Mouse (Mus musculus) CH12.LX (cell line): ENCODE data around the gene Prrt2. TPM values are rescaled to one million over a fixed set of nuclear protein-coding genes. Genes with fewer than 3 reads are reported as not detected.

Source experiments
- DNase-seq: peaks from one replicate; pipeline ENCODE4 v3.0.0-alpha.2; 2013; ENCODE audit errors: extremely low read depth
- H3K27ac ChIP-seq: 2 replicates; pipeline ENCODE4 v1.5.1; 2012; ENCODE audit warnings: low read depth, mild to moderate bottlenecking, control low read depth, moderate library complexity; ENCODE audit not compliant: insufficient read depth
- H3K27me3 ChIP-seq: replicated peaks from 2 replicates; pipeline ENCODE3; 2012; ENCODE audit warnings: inconsistent platforms
- H3K36me3 ChIP-seq, 2 experiments: replicated peaks in 1 of 2; 2 replicates each; pipeline versions ENCODE3 to v1.6.1; 2012; ENCODE audit warnings: inconsistent platforms in 1 of 2, low read length in 1 of 2, mild to moderate bottlenecking in 1 of 2, mixed read lengths in 1 of 2, moderate library complexity in 1 of 2; ENCODE audit not compliant: control insufficient read depth in 1 of 2, insufficient read depth in 1 of 2
- H3K4me1 ChIP-seq, 2 experiments: 2 replicates each; pipeline ENCODE4 v1.6.1; 2012; ENCODE audit warnings: inconsistent platforms in 1 of 2, moderate library complexity in 1 of 2; ENCODE audit not compliant: insufficient read depth in 2 of 2, control insufficient read depth in 1 of 2
- H3K4me2 ChIP-seq: 2 replicates; pipeline ENCODE4 v1.6.1; 2012; ENCODE audit warnings: low read depth, mild to moderate bottlenecking, control low read depth; ENCODE audit not compliant: poor library complexity, insufficient read depth, severe bottlenecking
- H3K4me3 ChIP-seq, 3 experiments: fragments of 150-350 bp in 1 of 3; sonication (generic) in 1 of 3; replicated peaks in 1 of 3; 2 replicates each; pipeline versions ENCODE3 to v1.5.1; 2011 to 2012; ENCODE audit warnings: low read depth in 2 of 3, low read length in 2 of 3, mild to moderate bottlenecking in 2 of 3, moderate library complexity in 2 of 3, control low read depth in 1 of 3, improper control_type of control experiment in 1 of 3, inconsistent platforms in 1 of 3, mixed read lengths in 1 of 3; ENCODE audit not compliant: poor library complexity in 1 of 3
- H3K79me2 ChIP-seq: replicated peaks from 2 replicates; pipeline ENCODE4 v1.6.1; 2012; ENCODE audit warnings: mild to moderate bottlenecking, moderate library complexity; ENCODE audit not compliant: control insufficient read depth, poor library complexity, insufficient read depth, severe bottlenecking; ENCODE audit errors: extremely low read depth
- H3K9ac ChIP-seq: 2 replicates; pipeline ENCODE4 v1.6.1; 2012; ENCODE audit warnings: low read depth, mild to moderate bottlenecking, control low read depth, moderate library complexity; ENCODE audit not compliant: insufficient read depth
- H3K9me3 ChIP-seq: replicated peaks from 2 replicates; pipeline ENCODE3; 2012; ENCODE audit warnings: low read length, inconsistent platforms, mixed read lengths
- CHD1 ChIP-seq: IDR thresholded peaks from 2 replicates; pipeline ENCODE4 v1.6.1; 2012; ENCODE audit warnings: low read depth, low read length, improper control_type of control experiment, inconsistent platforms
- E2F4 ChIP-seq: IDR thresholded peaks from 2 replicates; pipeline ENCODE4 v1.6.1; 2011; ENCODE audit warnings: low read depth, low read length, improper control_type of control experiment; ENCODE audit not compliant: insufficient replicate concordance
- ETS1 ChIP-seq: conservative IDR thresholded peaks from 2 replicates; pipeline ENCODE4 v1.6.1; 2012; ENCODE audit warnings: low read depth, mild to moderate bottlenecking, inconsistent platforms, low read length, improper control_type of control experiment, moderate library complexity
- JUN ChIP-seq: IDR thresholded peaks from 2 replicates; pipeline ENCODE4 v1.6.1; 2011; ENCODE audit warnings: low read depth, mild to moderate bottlenecking, low read length, improper control_type of control experiment, moderate library complexity; ENCODE audit not compliant: insufficient read depth
- KAT2A ChIP-seq: IDR thresholded peaks from 2 replicates; pipeline ENCODE4 v1.6.1; 2012; ENCODE audit warnings: low read length, improper control_type of control experiment, inconsistent platforms; ENCODE audit not compliant: insufficient replicate concordance
- MAZ ChIP-seq: IDR thresholded peaks from 2 replicates; pipeline ENCODE4 v1.6.1; 2012; ENCODE audit warnings: low read depth, mild to moderate bottlenecking, inconsistent platforms, low read length, improper control_type of control experiment, moderate library complexity
- MXI1 ChIP-seq: IDR thresholded peaks from 2 replicates; pipeline ENCODE4 v1.6.1; 2011; ENCODE audit warnings: mild to moderate bottlenecking, low read depth, low read length, improper control_type of control experiment
- MYC ChIP-seq: IDR thresholded peaks from 2 replicates; pipeline ENCODE4 v1.6.1; 2011; ENCODE audit warnings: low read depth, mild to moderate bottlenecking, improper control_type of control experiment, low read length
- NELFE ChIP-seq: IDR thresholded peaks from 2 replicates; pipeline ENCODE4 v1.6.1; 2011; ENCODE audit warnings: low read depth, low read length, improper control_type of control experiment
- PAX5 ChIP-seq: IDR thresholded peaks from 2 replicates; pipeline ENCODE4 v1.6.1; 2012; ENCODE audit warnings: low read length, inconsistent platforms, mixed read lengths
- POLR2AphosphoS2 ChIP-seq: IDR thresholded peaks from 2 replicates; pipeline ENCODE4 v1.6.1; 2011; ENCODE audit warnings: low read depth, low read length, improper control_type of control experiment
- RCOR1 ChIP-seq: conservative IDR thresholded peaks from 2 replicates; pipeline ENCODE4 v1.6.1; 2012; ENCODE audit warnings: low read depth, mild to moderate bottlenecking, inconsistent platforms, low read length, improper control_type of control experiment
- SMC3 ChIP-seq: IDR thresholded peaks from 2 replicates; pipeline ENCODE4 v1.6.1; 2011; ENCODE audit warnings: low read depth, low read length, improper control_type of control experiment
- TBP ChIP-seq: conservative IDR thresholded peaks from 2 replicates; pipeline ENCODE4 v1.6.1; 2011; ENCODE audit warnings: low read depth, low read length, improper control_type of control experiment
- TCF12 ChIP-seq: IDR thresholded peaks from 2 replicates; pipeline ENCODE4 v1.6.1; 2014; ENCODE audit warnings: low read depth, mild to moderate bottlenecking, inconsistent platforms, low read length, improper control_type of control experiment
- USF1 ChIP-seq: IDR thresholded peaks from 2 replicates; pipeline ENCODE4 v1.6.1; 2014; ENCODE audit warnings: low read depth, mild to moderate bottlenecking, inconsistent platforms, low read length, improper control_type of control experiment
- USF2 ChIP-seq: conservative IDR thresholded peaks from 2 replicates; pipeline ENCODE4 v1.6.1; 2011; ENCODE audit warnings: low read depth, low read length, improper control_type of control experiment
- ZMIZ1 ChIP-seq: IDR thresholded peaks from 2 replicates; pipeline ENCODE4 v1.6.1; 2012; ENCODE audit warnings: low read depth, mild to moderate bottlenecking, inconsistent platforms, low read length, improper control_type of control experiment
- ZNF384 ChIP-seq: IDR thresholded peaks from 2 replicates; pipeline ENCODE4 v1.6.1; 2012; ENCODE audit warnings: low read depth, low read length, improper control_type of control experiment, inconsistent platforms
- dilution Hi-C: fragments of 300-500 bp; cut with MboI; formaldehyde crosslinking; loops from 2 replicates; pipeline ENCODE4 v1.14.3; 2020; ENCODE audit warnings: low sequenced_read_pairs; ENCODE audit not compliant: extremely low pct_unique_long_range_greater_than_20kb, extremely low pct_ligation_motif_present
- in situ Hi-C: fragments of 300-500 bp; cut with MboI; formaldehyde crosslinking; loops from 3 replicates; pipeline ENCODE4 v1.14.3; 2019; ENCODE audit warnings: low sequenced_read_pairs, low pct_ligation_motif_present, low pct_unique_long_range_greater_than_20kb, mixed read lengths
- polyA plus RNA-seq: library from polyadenylated mRNA; unstranded; fragments of >175 nt; gene quantifications from 2 replicates; pipeline ENCODE4 v1.2.1, GENCODE M21; 2012; ENCODE audit warnings: low read depth; ENCODE audit not compliant: insufficient read length
- total RNA-seq, 2 experiments: library from RNA; depleted of rRNA; stranded (reverse); fragments of 300-350 nt in 1 of 2; fragments of >200 nt in 1 of 2; gene quantifications; 2 replicates each; pipeline ENCODE4 v1.2.3; 2012 to 2014

Gene Prrt2
- total and polyA plus RNA-seq, 3 experiments: 1.2 TPM; not detected in 2

DNA sequence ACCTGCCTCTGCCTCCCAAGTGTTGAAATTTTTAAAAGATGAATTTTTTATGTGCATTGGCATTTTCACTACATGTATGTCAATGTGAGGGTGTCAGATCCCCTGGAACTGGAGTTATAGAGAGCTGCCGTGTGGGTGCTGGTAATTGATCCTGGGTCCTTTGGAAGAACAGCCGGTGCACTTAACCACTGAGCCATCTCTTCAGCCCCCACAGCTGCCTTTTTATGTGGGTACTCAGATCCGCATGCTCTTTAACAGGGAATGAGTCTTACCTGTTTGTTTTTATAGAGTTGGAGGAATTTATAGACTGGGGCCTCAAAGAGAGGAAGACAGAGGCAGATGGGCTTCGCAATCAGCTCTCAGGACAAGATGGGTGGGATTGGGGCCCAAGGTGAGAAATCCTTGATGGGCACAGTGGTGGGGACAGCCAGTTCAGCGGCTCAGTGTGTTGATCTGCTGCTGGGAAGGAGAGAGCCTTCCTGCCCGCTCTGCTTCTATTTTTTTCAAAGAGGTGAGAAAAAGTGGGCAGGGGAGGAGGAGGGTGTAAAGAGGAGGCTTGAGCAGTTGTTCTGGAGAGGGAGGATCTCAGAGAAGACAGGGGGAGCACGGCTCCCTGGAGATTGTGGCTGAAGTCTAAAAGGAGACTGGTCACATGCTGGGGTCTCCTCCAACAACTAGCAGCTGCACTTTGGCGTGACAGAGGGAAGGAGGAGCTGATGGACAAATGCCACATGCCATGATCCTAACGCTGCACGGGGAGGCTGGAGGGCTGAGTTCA is 36.2 kb downstream of the Prrt2 start:
- no peak for TF ChIP-seq TBP
- dilution Hi-C loops (no loop called here), in situ Hi-C loops (loop anchor here (5.0 to 25.0 kb wide), 2 partner anchors 38 to 802 kb away; partner anchors contain the start of genes Asphd1, Gm49388 and Setd1a)
- Histone ChIP-seq H3K27me3 (no peaks in the 10 kb centered on the region), H3K9ac (no peak overlapping the region), H3K9me3 (no peaks in the 10 kb centered on the region), H3K4me2 (no peak overlapping the region), H3K4me3 (no peak overlapping the region), H3K27ac (no peak overlapping the region), H3K79me2 (no peaks in the 10 kb centered on the region), H3K36me3 (peaks cover 33 to 92% of the 10 kb centered on the region in 2 experiments), H3K4me1 (peaks cover under 1 to 3% of the 10 kb centered on the region in 2 experiments; a peak in 3 of 4 replicates)
- DNase-seq: no peak

GRCm38 (mm10) chr7:126983113-126983512 is 37.9 kb downstream of the Prrt2 start:
- dilution Hi-C loops: no loop called here
- Histone ChIP-seq H3K4me2 (no peak overlapping the region), H3K4me3 (no peak overlapping the region), H3K79me2 (no peaks in the 10 kb centered on the region), H3K9ac (no peak overlapping the region), H3K9me3 (no peaks in the 10 kb centered on the region), H3K4me1 (peaks cover 9 to 18% of the 10 kb centered on the region in 2 experiments)
- no peak for TF ChIP-seq JUN
- TF ChIP-seq ETS1: no peak
- TF ChIP-seq ZMIZ1: no peak
- no peak for TF ChIP-seq SMC3
- no peak for TF ChIP-seq KAT2A
- no peak for TF ChIP-seq NELFE
- TF ChIP-seq E2F4: no peak
- TF ChIP-seq USF1: no peak
- TF ChIP-seq MAZ: no peak
- TF ChIP-seq TCF12: no peak
- TF ChIP-seq USF2: no peak
- no peak for TF ChIP-seq PAX5
- no peak for TF ChIP-seq TBP
- no peak for TF ChIP-seq ZNF384
- no peak for TF ChIP-seq POLR2AphosphoS2
- no peak for TF ChIP-seq RCOR1
- TF ChIP-seq CHD1: no peak
- no peak for TF ChIP-seq MXI1
- no peak for TF ChIP-seq MYC
- TF ChIP-seq, all 38 proteins: peak for 0
- in situ Hi-C loops: loop anchor here (5.0 to 25.0 kb wide), 2 partner anchors 36 to 804 kb away; partner anchors contain the start of genes Asphd1, Gm49388 and Setd1a
- DNase-seq: no peak
- Histone ChIP-seq H3K36me3 (peaks cover 37 to 92% of the 10 kb centered on the region in 2 experiments), H3K27me3 (no peaks in the 10 kb centered on the region), H3K27ac (no peak overlapping the region)
